Mouse (Mus musculus) stomach, embryonic 14.5 days (tissue): ENCODE data around the gene Traf3. TPM values are rescaled to one million over a fixed set of nuclear protein-coding genes. Genes with fewer than 3 reads are reported as not detected.

Source experiments
- ATAC-seq: fragments of 200-750 bp; cut with Nextera tagmentation; 2 replicates; pipeline ENCODE4 v1.8.0; 2017; ENCODE audit warnings: low read depth, moderate TSS enrichment; ENCODE audit not compliant: insufficient number of reproducible peaks, insufficient read depth, low FRiP score
- H3K27ac ChIP-seq: fragments of 300-500 bp; sonication (generic); 2 replicates; pipeline ENCODE4 v1.5.1; 2014; ENCODE audit warnings: mild to moderate bottlenecking, low read length, moderate library complexity, mixed read lengths
- H3K27me3 ChIP-seq: fragments of 300-500 bp; sonication (generic); 2 replicates; pipeline ENCODE4 v1.6.1; 2014; ENCODE audit warnings: low read length, control low read depth, mixed read lengths; ENCODE audit not compliant: control insufficient read depth, insufficient read depth
- H3K36me3 ChIP-seq: fragments of 300-500 bp; sonication (generic); 2 replicates; pipeline ENCODE4 v1.6.1; 2014; ENCODE audit warnings: mild to moderate bottlenecking, control low read depth, low read length, moderate library complexity, mixed read lengths; ENCODE audit not compliant: control insufficient read depth, insufficient read depth
- H3K4me1 ChIP-seq: fragments of 300-500 bp; sonication (generic); 2 replicates; pipeline ENCODE4 v1.6.1; 2014; ENCODE audit warnings: low read length, control low read depth, mixed read lengths; ENCODE audit not compliant: control insufficient read depth, insufficient read depth
- H3K4me2 ChIP-seq: fragments of 300-500 bp; sonication (generic); replicated peaks from 2 replicates; pipeline ENCODE4 v1.6.1; 2014; ENCODE audit warnings: low read depth, low read length, control low read depth
- H3K4me3 ChIP-seq: fragments of 300-500 bp; sonication (generic); 2 replicates; pipeline ENCODE4 v1.5.1; 2014; ENCODE audit warnings: low read depth, low read length, control low read depth
- H3K9ac ChIP-seq: fragments of 300-500 bp; sonication (generic); replicated peaks from 2 replicates; pipeline ENCODE4 v1.6.1; 2014; ENCODE audit warnings: low read depth, mild to moderate bottlenecking, control low read depth, low read length, moderate library complexity, mixed read lengths
- H3K9me3 ChIP-seq: fragments of 300-500 bp; sonication (generic); 2 replicates; pipeline ENCODE4 v1.6.1; 2016; ENCODE audit warnings: low read depth, low read length, control low read depth; ENCODE audit not compliant: control insufficient read depth
- WGBS: fragments of 180-500 bp; shearing (Covaris S2); extraction: QIAGEN DNeasy Blood & Tissue Kit; methylation state at CpG from one replicate; pipeline ENCODE4 v1.1.7; 2014; 5-methylcytosine and 5-hydroxymethylcytosine counted together
- polyA plus RNA-seq: library from polyadenylated mRNA; unstranded; fragments of >200 nt; fragmentation: Nextera tagmentation; extraction: Ambion mirVana; gene quantifications from 2 replicates; pipeline ENCODE4 v1.2.1, GENCODE M21; 2014

Gene Traf3
- polyA plus RNA-seq, 1 experiment from 2014 or later: 13.0 TPM

DNA sequence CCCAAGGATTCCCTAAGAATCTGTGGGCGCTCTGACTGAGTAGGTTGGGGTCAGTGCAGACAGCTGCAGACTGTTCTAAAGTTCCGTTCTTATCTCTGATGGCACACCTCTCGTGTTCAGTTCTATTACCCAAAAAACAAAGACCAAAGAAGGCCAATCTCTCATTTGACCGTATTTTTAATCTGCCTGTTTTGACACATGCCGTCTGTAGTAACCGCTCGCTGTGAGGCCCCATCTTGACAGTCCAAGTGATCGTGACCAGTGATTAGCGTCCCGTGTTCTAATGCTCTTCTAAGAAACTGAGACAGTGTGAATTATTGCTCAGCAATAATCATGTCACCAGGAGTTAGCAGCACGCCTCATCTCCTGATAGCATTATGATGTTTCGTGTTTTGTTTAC lies 100.4 kb downstream of the Traf3 start:
- H3K36me3 ChIP-seq: peaks cover 4% of the 10 kb centered on the region
- no peak overlapping the region for H3K27ac ChIP-seq
- 0 out of 2 replicates have a peak, but pooled peaks cover 7% of the 10 kb centered on the region for H3K4me1 ChIP-seq
- H3K4me3 ChIP-seq: no peak overlapping the region
- 74% methylated on average over 12 of the region's 12 CpGs for WGBS
- H3K9me3 ChIP-seq: no peaks in the 10 kb centered on the region
- peaks cover 20% of the 10 kb centered on the region for H3K27me3 ChIP-seq
- no peak overlapping the region for H3K4me2 ChIP-seq
- no peak overlapping the region for H3K9ac ChIP-seq
- ATAC-seq: no peak

DNA sequence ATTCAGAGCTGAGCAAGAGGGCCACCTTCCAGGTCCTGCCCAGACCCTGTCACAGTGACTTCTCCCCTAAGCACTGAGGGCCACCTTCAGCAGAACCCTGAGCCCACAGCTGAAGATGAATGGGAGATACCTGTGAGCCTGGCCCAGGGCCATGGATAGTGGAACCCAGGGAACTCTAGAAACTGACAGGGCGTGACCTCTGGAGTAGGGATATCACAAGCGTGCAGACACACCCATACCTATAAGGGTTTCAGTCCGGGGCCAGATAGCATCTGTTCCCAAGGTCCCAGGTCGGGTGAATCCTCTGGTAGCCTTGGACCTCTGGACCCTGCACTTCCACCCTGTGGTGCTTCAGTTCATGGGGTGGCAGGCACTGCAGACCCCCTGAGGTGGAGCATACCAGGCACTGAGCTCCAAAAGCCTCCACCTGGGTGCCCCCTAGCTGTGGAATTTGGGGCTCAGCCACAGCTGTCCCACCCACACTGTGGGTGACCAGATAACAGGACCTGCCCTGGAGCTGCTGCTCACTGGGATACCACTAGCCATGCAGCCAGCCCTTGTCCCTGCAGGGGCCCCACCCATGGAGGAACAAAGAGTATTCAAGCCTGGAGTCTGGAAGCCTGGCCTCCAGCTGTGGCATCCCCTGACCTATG lies 101.6 kb downstream of the Traf3 start:
- 0 out of 2 replicates have a peak, but pooled peaks cover 7% of the 10 kb centered on the region for H3K4me1 ChIP-seq
- no peak overlapping the region for H3K4me3 ChIP-seq
- no peaks in the 10 kb centered on the region for H3K9me3 ChIP-seq
- 65% methylated on average over 4 of the region's 4 CpGs for WGBS
- peaks cover 29% of the 10 kb centered on the region for H3K27me3 ChIP-seq
- no peak for ATAC-seq
- H3K36me3 ChIP-seq: no peaks in the 10 kb centered on the region; the same call in none of the 2 replicates
- H3K27ac ChIP-seq: no peak overlapping the region
- H3K9ac ChIP-seq: no peak overlapping the region
- H3K4me2 ChIP-seq: no peak overlapping the region

DNA sequence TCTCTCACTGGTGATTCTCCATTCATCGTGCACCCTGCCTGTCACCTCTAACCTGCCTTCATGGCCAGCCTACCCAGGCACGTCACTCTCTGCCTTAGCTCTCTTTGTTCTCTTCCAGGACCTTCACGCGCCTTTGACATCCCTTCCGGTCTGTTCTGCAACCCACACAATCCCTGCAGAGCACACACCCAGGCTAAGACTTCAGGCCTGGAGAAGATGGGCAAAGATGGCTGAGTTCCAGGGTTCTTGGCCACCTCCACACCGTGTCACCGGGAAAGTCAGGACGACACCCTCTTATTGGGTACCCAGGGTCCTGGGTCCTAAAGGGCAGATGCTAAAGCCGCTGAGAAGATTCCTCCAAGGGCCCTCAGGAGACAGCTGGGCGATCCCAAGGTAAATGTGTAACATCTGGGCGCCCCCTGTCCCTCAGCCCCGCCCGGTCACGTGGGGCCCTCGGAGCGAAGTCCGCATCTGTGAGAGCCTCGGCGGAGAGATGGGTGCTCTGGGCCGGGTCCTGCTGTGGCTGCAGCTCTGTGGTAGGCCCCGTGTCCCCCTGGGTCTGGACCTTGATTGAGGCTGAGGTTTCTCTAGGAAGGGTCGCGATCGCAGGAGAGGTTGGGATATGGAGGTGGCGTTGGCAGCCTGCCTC lies 104.6 kb downstream of the Traf3 start, which contains the start of gene Amn:
Gene Amn (plus strand): TSS at position 467 of the 649 bp plus-strand sequence.
- WGBS: 29% methylated on average over 25 of the region's 25 CpGs
- Histone ChIP-seq H3K9me3 (no peaks in the 10 kb centered on the region), H3K36me3 (no peaks in the 10 kb centered on the region), H3K4me3 (peak within 1 kb of the TSS; percentile 11; the same call in 1 of the 2 replicates), H3K27me3 (peaks cover 57% of the 10 kb centered on the region), H3K9ac (no peak within 1 kb of the TSS), H3K4me2 (peak within 1 kb of the TSS; percentile 29), H3K27ac (no peak within 1 kb of the TSS), H3K4me1 (peaks cover 23% of the 10 kb centered on the region)
- ATAC-seq: no peak

DNA sequence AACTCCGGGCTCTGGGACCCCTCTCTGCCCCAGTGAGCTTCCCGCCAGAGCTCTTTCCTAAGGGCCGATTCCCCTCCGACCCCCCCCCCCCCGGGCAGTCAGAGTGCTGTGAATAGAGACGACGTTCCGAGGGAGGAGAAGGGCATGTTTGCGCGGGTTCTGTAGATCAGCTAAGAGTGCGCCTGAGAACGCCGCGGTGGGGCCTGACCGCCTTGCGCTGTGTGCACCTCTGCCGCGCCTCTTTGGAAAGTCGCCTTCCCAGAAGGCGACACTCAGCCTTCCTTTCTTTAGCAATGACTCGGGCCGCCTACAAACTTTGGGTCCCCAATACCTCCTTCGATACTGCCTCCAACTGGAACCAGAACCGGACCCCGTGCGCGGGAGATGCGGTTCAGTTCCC lies 105.2 kb downstream of the Traf3 start:
- no peaks in the 10 kb centered on the region for H3K36me3 ChIP-seq
- H3K27ac ChIP-seq: no peak overlapping the region
- no peaks in the 10 kb centered on the region for H3K9me3 ChIP-seq
- peaks cover 23% of the 10 kb centered on the region for H3K4me1 ChIP-seq
- H3K4me2 ChIP-seq: peak overlapping the region; percentile 29
- no peak for ATAC-seq
- peaks cover 64% of the 10 kb centered on the region for H3K27me3 ChIP-seq
- no peak overlapping the region for H3K9ac ChIP-seq
- WGBS: 6% methylated on average over 25 of the region's 28 CpGs
- peak overlapping the region; percentile 11; the same call in 1 of the 2 replicates for H3K4me3 ChIP-seq

DNA sequence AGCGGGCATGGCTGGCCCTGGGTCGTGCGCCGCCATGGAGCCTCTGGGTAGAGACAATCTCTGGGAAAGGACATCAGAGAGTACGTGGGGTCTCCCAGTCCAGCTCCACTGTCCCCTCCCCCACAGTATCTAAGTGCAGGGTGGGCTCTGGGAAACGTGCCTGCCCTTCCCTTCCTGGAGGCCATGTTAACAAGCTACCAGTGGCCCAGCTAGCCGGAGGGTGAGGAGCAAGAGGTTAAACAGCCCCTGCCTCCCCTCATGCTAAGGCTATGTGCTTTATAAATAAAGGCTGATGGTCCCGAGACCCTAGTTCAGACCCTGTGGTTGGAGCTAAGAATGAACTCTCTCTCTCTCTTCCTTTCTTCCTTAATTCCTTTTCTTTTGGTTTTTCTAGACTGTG lies 105.8 kb downstream of the Traf3 start:
- 15% methylated on average over 8 of the region's 8 CpGs for WGBS
- ATAC-seq: no peak
- H3K9ac ChIP-seq: no peak overlapping the region
- H3K27me3 ChIP-seq: peaks cover 69% of the 10 kb centered on the region
- no peaks in the 10 kb centered on the region for H3K36me3 ChIP-seq
- H3K27ac ChIP-seq: no peak overlapping the region
- no peaks in the 10 kb centered on the region for H3K9me3 ChIP-seq
- peaks cover 23% of the 10 kb centered on the region for H3K4me1 ChIP-seq
- H3K4me2 ChIP-seq: 0 out of 2 replicates have a peak overlapping the region, but pooled peaks have one; percentile 16
- 0 out of 2 replicates have a peak overlapping the region, but pooled peaks have one; percentile 11 for H3K4me3 ChIP-seq

DNA sequence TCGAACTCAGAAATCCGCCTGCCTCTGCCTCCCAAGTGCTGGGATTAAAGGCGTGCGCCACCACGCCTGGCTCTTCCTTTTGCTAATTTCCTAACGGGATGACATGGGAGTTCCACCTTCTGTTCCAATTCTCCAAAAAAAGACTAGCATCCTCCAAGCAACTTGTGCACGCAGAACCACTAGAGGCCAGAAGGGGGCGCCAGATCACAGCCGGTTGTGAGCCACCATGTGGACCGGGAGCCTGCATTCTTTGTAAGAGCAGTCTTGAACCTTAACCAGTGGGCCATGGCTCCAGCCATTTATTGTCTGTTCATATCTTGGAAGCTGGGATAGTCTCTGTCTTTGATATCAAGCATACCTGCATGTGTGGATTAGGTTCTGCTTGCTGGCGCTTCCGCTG lies 106.2 kb downstream of the Traf3 start:
- Histone ChIP-seq H3K9ac (no peak overlapping the region), H3K4me2 (no peak overlapping the region), H3K36me3 (no peaks in the 10 kb centered on the region), H3K9me3 (no peaks in the 10 kb centered on the region), H3K27ac (no peak overlapping the region), H3K4me1 (peaks cover 23% of the 10 kb centered on the region), H3K4me3 (no peak overlapping the region), H3K27me3 (peaks cover 72% of the 10 kb centered on the region)
- no peak for ATAC-seq
- 21% methylated on average over 12 of the region's 12 CpGs for WGBS

DNA sequence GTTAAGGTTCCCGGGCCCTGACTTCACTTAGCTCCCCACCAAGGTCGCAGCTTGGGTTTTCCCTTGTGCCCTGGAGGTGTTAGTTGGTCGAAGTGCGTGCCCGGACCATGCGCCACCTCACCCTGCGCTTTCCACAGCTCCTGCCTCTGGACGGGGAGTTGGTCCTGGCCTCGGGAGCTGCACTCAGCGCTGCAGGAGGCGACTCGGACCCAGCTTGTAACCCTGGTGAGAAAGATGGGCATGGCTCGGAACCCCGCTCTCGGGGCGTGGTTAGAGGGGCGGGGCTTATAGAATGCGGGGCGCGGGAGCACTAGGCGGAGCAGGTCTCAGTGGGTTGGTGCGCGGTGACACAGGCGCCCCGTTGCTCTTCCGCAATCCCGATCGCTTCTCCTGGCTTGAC lies 107.8 kb downstream of the Traf3 start:
- peaks cover 23% of the 10 kb centered on the region for H3K4me1 ChIP-seq
- no peak for ATAC-seq
- peak overlapping the region; percentile 32 for H3K4me3 ChIP-seq
- peaks cover 72% of the 10 kb centered on the region for H3K27me3 ChIP-seq
- H3K4me2 ChIP-seq: peak overlapping the region; percentile 82
- 2% methylated on average over 28 of the region's 28 CpGs for WGBS
- no peaks in the 10 kb centered on the region for H3K9me3 ChIP-seq
- H3K27ac ChIP-seq: no peak overlapping the region
- H3K36me3 ChIP-seq: no peaks in the 10 kb centered on the region
- 0 out of 2 replicates have a peak overlapping the region, but pooled peaks have one; percentile 18 for H3K9ac ChIP-seq

DNA sequence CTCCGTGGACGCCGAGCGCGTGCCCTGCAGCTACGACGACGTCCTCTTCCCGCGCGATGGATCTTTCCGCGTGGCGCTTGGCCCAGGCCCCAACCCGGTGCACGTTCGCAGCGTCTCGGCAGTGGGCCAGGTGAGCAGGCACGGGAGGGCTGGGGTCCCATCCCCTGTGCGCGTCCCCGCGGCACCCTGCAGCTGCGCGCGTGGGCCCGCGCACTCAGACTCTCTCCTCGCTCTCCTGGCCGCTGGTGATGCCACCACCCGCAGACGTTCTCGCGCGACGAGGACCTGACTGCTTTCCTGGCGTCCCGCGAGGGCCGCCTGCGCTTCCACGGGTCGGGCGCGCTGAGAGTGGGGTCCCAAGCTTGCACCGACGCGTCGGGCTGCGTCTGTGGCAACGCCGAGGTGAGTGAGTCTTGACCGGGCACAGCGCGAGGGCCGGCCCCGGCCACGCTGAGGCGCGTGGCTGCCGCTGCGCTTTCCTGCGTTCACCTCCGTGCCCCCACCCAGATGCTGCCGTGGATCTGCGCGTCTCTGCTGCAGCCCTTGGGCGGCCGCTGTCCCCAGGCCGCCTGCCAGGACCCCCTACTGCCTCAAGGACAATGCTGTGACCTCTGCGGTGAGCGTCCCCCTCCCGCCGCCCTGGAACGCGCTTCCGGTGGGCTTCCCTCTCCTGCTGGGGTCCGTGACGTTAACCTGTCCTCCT lies 108.4 kb downstream of the Traf3 start:
- peak overlapping the region; percentile 82 for H3K4me2 ChIP-seq
- H3K27ac ChIP-seq: no peak overlapping the region
- peak overlapping the region; percentile 32 for H3K4me3 ChIP-seq
- H3K9ac ChIP-seq: 0 out of 2 replicates have a peak overlapping the region, but pooled peaks have one; percentile 18
- H3K4me1 ChIP-seq: peaks cover 23% of the 10 kb centered on the region
- WGBS: 2% methylated on average over 80 of the region's 80 CpGs
- H3K27me3 ChIP-seq: peaks cover 72% of the 10 kb centered on the region
- no peak for ATAC-seq
- H3K36me3 ChIP-seq: no peaks in the 10 kb centered on the region
- H3K9me3 ChIP-seq: no peaks in the 10 kb centered on the region
